Mouse (Mus musculus) liver, postnatal 0 days (tissue): Measurements from ENCODE around the gene Toe1.

Experiments used
- CTCF ChIP-seq: sonication (generic); IDR thresholded peaks from 2 replicates; pipeline ENCODE4 v1.5.1; 2016; ENCODE audit warnings: antibody characterized with exemption, low read depth
- EP300 ChIP-seq: IDR thresholded peaks from 2 replicates; pipeline ENCODE4 v1.6.1; 2016; ENCODE audit warnings: antibody characterized with exemption, low read depth, mild to moderate bottlenecking

DNA sequence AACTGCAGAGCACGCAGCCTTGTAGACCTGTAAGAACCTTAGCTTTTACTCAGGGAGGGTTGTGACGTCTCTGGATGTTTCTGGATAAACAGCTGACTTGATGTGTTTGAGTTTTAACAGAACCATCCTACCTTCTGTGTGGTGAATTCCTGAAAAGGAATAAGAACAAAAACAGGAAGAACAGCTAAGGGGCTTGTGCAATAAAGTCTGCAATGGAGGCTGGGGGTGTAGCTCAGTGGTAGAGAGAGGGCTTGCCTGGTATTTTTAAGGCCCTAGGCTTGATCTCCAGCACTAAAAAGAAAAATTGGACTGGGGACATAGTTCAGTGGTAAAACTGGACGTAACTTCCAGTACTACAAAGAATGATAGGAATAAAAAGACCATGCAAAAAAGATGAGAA, 30.4 kb downstream of the Toe1 start:
- TF ChIP-seq CTCF (no peak), EP300 (no peak)
